Mouse (Mus musculus) neutrophil, adult 5-6 weeks (primary cell): ENCODE measurements around the gene Dnah3. TPM values are rescaled to one million over a fixed set of nuclear protein-coding genes. Genes with fewer than 3 reads are reported as not detected.
A peak's percentile ranks its signal among the peaks of the same experiment; 100 is the strongest.

Source experiments
- ATAC-seq: fragments of 151-379, 151-347 bp; 2 replicates; pipeline ENCODE4 v1.8.0; 2017; ENCODE audit warnings: mild to moderate bottlenecking, moderate TSS enrichment; ENCODE audit not compliant: insufficient number of reproducible peaks, poor library complexity, low FRiP score, severe bottlenecking; ENCODE audit errors: extremely low read depth
- total RNA-seq: library from RNA; stranded (forward); fragments of 200-1000 nt; gene quantifications from 2 replicates; pipeline ENCODE4 v1.2.3, GENCODE M21; 2017

The Dnah3 gene
- total RNA-seq, 1 experiment from 2014 or later = not detected

DNA sequence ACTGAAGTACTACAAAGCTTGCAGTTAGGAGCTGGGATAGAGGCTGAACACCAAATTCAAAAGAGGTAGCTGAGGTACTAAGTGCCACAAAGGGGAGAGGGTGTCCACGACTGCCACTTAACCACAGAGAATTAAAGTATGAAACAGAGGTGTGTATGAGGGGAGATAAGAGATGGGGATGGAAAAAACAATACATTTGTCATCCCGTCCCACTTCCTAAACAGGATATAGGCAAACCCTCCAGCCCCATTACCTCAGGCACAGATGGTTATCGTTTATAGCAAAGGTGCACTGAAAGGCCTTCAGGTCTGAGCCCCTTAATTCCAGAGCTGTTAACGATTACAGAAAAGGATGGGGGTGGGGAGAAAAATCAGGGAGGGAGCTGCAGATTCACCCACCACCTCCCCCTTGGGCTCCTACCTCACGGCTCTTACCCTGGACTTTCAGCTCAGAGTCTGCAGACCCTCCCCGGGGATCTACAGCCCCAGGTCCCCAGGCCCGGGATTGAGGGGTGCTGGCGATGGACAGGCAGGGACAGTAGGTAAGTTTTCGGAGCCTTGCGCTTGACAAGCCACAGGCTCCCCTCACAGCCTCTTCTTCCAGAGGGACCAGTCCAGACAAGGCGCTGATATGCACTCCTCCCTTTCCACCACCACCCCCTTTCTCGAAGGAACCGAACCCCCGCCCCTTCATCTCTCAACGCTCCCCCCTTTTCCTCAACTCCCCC lies 200.1 kb downstream of the Dnah3 start:
- no peak for ATAC-seq

DNA sequence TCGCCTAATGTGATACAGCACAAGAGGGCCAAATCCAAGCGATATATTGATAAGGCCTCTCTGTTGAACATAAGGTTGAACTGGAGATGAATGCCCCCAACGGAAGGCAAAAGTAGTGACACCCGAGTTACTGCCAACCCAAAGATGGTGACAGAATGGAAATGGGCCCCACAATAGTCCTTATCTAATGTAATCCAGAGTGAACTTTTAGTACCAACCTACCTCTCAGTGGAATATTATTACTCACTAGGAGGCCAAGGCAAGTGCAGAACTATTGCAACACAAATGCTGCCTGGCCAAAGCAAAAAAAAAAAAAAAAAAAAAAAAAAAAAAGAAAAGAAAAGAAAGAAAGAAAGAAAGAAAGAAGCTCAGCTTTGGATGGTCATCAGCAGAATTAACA lies 202.3 kb downstream of the Dnah3 start:
- ATAC-seq = no peak

DNA sequence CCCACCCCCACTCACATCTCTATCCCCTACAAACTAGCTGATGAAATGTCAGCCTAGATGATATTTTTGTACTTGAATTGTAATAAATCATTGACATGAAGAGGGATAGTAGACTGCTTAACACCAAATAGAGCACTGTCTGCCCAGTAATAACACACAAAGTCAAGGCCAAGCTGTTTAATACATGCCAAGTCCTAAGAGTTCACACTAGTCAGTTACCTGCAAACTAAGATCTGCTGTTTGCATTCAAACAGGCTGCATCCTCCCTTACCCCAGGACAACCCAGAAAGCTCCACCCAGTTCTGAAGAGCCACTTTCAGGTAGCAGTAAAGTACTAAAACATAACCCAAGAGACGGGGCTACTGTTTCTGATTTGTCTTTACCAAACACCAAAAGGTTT lies 202.9 kb downstream of the Dnah3 start:
- ATAC-seq = no peak

- ATAC-seq = no peak
These were observed 207.2 kb downstream of the Dnah3 start for GRCm38 (mm10) chr7:119887887-119888286.

GRCm38 (mm10) chr7:119881229-119881628 lies 213.9 kb downstream of the Dnah3 start:
- no peak for ATAC-seq

- no peak for ATAC-seq
These were observed 214.7 kb downstream of the Dnah3 start for GRCm38 (mm10) chr7:119880345-119880744.

GRCm38 (mm10) chr7:119879171-119879570 lies 215.9 kb downstream of the Dnah3 start:
- peak; percentile 82 for ATAC-seq

GRCm38 (mm10) chr7:119875776-119876440 lies 219.2 kb downstream of the Dnah3 start:
- ATAC-seq = no peak

- ATAC-seq = no peak
These were observed 222.0 kb downstream of the Dnah3 start for GRCm38 (mm10) chr7:119873050-119873449.

Other genes with a start within 250 kb of the Dnah3 start
- gene Lyrm1, start 199.4 kb downstream of the Dnah3 start, total RNA-seq = 4.3 and 4.8 TPM in 2 replicates
- 16.2 and 20.5 TPM in 2 replicates for gene Dcun1d3, start 199.0 kb downstream of the Dnah3 start, total RNA-seq
- 1.9 and 2.0 TPM in 2 replicates for gene Tmem159, start 7.1 kb upstream of the Dnah3 start, total RNA-seq
- not detected in 2 replicates for gene Zp2, start 50.0 kb upstream of the Dnah3 start, total RNA-seq
- gene Anks4b, start 78.6 kb upstream of the Dnah3 start, total RNA-seq = 0.25 TPM in 1 of 2 replicates, not detected in the other
- gene Crym, start 106.8 kb upstream of the Dnah3 start, total RNA-seq = not detected in 2 replicates
- not detected in 2 replicates for gene Abca14, start 108.7 kb upstream of the Dnah3 start, total RNA-seq
- gene Abca15, start 233.4 kb upstream of the Dnah3 start, total RNA-seq = not detected in 2 replicates